Mouse (Mus musculus) hindbrain, embryonic 10.5 days (tissue): ENCODE measurements around the gene Nox3. TPM values are rescaled to one million over a fixed set of nuclear protein-coding genes. Genes with fewer than 3 reads are reported as not detected.

Experiments used
- DNase-seq: peaks from one replicate; pipeline ENCODE4 v3.0.0-alpha.2; 2017; ENCODE audit warnings: low spot score
- H3K27ac ChIP-seq: fragments of 300-500 bp; sonication (generic); 2 replicates; pipeline ENCODE4 v1.5.1; 2016; ENCODE audit warnings: mild to moderate bottlenecking, moderate library complexity
- H3K27me3 ChIP-seq: fragments of 300-500 bp; sonication (generic); 2 replicates; pipeline ENCODE4 v1.6.1; 2016; ENCODE audit warnings: mild to moderate bottlenecking; ENCODE audit not compliant: poor library complexity, insufficient read depth, severe bottlenecking
- H3K36me3 ChIP-seq: fragments of 300-500 bp; sonication (generic); 2 replicates; pipeline ENCODE4 v1.6.1; 2016; ENCODE audit warnings: mild to moderate bottlenecking, moderate library complexity
- H3K4me1 ChIP-seq: fragments of 300-500 bp; sonication (generic); replicated peaks from 2 replicates; pipeline ENCODE4 v1.6.1; 2016; ENCODE audit warnings: mild to moderate bottlenecking
- H3K4me3 ChIP-seq: fragments of 300-500 bp; sonication (generic); 2 replicates; pipeline ENCODE4 v1.5.1; 2016; ENCODE audit warnings: mild to moderate bottlenecking, moderate library complexity
- H3K9me3 ChIP-seq: fragments of 300-500 bp; sonication (generic); 2 replicates; pipeline ENCODE4 v1.6.1; 2016; ENCODE audit warnings: mild to moderate bottlenecking, moderate library complexity
- WGBS: fragments of 180-500 bp; shearing (Covaris S2); methylation state at CpG from one replicate; pipeline ENCODE4 v1.1.7; 2016; 5-methylcytosine and 5-hydroxymethylcytosine counted together
- polyA plus RNA-seq: library from polyadenylated mRNA; unstranded; fragments of >200 nt; fragmentation: Nextera tagmentation; extraction: Ambion mirVana; gene quantifications from 2 replicates; pipeline ENCODE4 v1.2.1, GENCODE M21; 2016

The Nox3 gene
- polyA plus RNA-seq, 1 experiment from 2014 or later = not detected

- Histone ChIP-seq H3K4me3 (no peak overlapping the region), H3K4me1 (no peaks in the 10 kb centered on the region), H3K36me3 (no peaks in the 10 kb centered on the region), H3K9me3 (no peaks in the 10 kb centered on the region), H3K27me3 (no peaks in the 10 kb centered on the region), H3K27ac (no peak overlapping the region)
- DNase-seq = no peak
- 63% methylated on average over 1 of the region's 1 CpGs for WGBS
Observed at GRCm38 (mm10) chr17:3597130-3597529, 98.9 kb downstream of the Nox3 start.

Other genes with a start within 250 kb of the Nox3 start
- not detected in 2 replicates for gene Cldn20, start 163.7 kb downstream of the Nox3 start, polyA plus RNA-seq
- 17.5 and 19.7 TPM in 2 replicates for gene Tfb1m, start 138.5 kb downstream of the Nox3 start, polyA plus RNA-seq